Mouse (Mus musculus) c-Kit-positive CD71-positive TER-119-negative erythroid progenitor cells, embryonic 14.5 days (primary cell): Measurements from ENCODE around the gene Zfp655.
"Not testable (repeated sequence)": the region's sequence is repeated elsewhere in the genome, so short reads cannot be mapped to it uniquely, and the experiment has no call there.

Experiments used
- DNase-seq: peaks from one replicate; pipeline ENCODE4 v3.0.0-alpha.2; 2013; ENCODE audit warnings: low read depth

Zfp655 gene

DNA sequence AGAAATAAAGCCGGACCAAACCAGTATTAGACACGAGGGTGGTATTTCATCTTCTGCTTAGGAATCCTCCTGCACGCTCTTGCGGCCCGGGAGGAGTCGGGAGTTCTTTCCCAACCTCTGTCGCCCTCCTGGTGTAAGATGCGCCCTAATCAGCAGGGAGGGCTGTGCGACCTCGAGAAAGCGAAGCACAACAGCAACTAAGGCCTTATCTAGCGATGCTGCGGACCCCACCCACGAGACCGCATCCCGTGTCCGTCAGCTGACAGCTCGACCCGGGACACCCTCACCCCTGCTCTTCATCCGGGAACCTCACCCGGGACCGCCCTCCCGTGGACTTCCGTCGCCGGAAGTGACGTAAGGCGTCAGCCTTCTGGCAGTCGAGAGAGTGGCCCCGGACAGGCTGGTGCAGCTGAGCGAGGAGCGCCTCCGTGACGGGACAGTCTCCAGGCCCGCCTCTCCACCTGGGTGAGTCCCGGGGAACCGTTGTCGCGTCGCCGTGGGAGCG lies at the start of gene Zfp655:
Zfp655 (plus strand) TSS at position 349 of the 505 bp plus-strand sequence.
- peak; percentile 92 for DNase-seq

DNA sequence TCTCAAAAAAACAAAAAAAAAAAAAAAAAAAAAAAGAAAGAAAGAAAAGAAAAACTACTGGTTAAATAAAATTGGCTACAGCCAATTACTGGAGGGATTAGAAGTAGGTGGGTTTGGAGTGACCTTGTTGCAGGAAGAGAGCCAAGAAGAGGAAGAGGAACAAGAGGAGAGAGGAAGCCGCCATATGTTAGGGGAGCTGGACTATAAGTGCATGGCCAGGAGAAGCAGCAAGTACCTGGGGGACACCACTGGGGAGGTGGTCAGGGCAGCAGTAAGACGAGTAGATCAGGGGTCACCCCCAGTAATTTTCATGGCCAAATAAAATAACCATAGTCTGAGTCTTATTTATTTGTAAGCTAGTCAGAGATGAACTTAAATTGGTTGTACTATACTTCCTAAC lies 46.3 kb upstream of the Zfp655 start:
- no peak for DNase-seq

DNA sequence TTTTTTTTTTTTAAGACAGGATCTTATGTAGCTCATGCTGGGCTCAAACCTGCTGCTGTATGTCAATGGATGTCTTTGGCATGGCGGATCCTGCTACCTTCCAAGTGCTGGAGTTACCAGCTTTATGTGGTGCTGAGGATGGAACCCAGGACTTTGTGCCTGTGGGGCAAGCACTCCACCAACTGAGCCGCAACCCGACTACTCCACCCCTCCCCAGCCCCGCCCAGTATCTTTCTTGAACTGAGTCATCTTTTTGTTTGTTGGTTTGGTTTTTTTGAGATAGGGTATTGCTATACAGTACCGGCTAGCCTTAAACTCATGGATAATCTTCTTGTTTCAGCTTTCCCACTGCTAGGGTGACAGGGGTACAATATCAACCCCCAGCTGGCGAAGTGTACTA lies 42.1 kb upstream of the Zfp655 start:
- peak; percentile 45 for DNase-seq

DNA sequence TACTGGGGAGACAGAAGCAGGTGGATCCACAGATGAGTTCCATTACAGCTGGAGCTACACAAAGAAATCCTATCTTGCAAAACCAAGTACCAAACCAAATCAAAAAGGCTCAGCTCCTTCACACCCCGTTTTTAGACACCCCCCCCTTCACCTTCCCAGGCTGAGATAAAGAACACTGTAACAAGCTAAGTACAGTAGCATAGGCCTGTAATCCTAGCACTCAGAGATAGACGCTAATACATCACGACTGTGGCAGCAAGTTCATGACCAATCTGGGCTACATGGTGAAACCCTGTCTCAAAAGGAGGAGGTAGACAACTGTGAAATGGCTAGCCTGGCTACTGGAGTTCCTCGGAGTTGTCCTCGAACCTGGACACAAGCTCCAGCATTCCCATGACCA lies 41.1 kb upstream of the Zfp655 start:
- DNase-seq, result peak; percentile 48

DNA sequence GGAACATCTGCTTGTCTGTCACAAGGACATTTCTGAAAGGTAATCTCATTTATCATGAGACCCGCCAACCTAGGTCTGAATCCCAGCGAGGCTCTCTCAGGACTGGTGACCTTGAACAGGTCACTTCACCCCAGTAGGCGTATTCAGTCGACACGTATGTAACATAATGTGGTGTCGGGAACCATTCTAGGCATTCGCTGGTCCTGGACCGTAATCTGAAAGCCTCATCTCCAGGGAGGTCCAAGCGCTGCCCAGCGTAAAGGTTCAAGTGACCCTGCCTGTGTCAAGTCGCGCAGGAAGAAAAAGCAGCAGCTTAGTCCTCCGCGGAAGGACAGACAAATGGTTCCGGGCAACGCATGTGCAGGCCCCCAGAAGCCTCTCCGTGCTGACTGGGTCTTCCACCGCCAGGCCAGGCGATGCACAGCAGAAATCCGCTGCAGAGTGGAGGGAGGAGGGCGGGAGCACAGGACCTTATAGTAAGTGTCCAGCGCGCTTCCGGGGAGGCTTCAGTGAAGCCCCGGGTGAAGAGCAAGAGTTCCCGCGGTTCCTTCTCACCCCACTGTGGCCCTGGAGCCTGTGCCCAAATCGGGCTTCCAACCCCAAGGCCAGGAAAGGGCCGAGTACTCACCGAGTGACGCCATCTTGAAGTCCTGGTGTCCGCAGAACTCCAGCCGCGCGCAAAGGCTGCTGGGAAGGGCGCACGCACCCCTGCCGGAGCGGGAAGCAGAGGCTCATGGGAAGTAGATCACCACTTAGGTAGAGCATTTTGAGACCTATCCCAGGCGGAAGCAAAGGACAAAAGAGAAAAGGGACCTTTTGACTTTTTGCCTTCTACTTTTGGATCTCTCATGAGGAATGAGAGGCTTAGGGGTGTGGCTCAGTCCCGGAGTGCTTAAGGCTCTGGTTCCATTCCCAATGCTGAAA lies 40.4 kb upstream of the Zfp655 start:
- peak; percentile 82 for DNase-seq

DNA sequence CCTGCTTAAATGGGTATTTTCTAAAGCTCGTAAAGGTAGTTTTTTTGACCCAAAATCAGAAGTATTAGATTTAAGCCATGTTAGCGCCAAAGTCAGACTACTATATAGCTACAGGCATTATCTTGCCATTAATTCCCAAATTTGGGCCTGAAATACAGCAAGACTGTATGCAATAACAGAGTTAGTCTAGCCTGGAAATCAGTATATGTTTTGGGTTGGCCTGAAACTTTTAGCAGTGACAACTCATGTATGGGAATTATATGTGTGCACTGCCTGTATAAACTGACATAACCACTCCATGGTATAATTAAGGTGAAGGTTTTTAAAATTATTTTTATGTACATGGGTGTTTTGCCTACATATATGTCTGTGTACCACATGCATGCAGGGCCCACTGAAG lies 39.6 kb upstream of the Zfp655 start, which contains the start of gene Atp5j2:
Atp5j2 (minus strand) TSS at position 101 of the 400 bp plus-strand sequence.
- DNase-seq, result no peak

DNA sequence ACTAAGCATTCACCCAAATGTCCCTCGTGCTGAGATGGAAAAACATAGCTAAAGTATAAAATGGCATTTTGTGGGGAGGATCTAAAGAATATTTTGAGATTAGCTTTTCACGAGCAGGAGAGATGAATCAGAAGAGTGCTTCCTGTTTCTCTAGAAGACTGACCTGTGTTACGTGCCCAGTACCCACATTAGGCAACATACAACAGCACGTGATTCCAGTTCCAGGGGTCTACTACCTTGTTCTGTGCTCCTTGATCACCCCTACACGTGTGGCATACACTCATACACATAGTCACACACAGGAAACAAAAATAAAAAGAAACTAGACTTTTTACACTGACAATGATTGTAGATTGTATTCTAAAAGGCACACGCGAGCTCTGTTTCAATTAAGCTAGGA lies 31.1 kb upstream of the Zfp655 start:
- no peak for DNase-seq

DNA sequence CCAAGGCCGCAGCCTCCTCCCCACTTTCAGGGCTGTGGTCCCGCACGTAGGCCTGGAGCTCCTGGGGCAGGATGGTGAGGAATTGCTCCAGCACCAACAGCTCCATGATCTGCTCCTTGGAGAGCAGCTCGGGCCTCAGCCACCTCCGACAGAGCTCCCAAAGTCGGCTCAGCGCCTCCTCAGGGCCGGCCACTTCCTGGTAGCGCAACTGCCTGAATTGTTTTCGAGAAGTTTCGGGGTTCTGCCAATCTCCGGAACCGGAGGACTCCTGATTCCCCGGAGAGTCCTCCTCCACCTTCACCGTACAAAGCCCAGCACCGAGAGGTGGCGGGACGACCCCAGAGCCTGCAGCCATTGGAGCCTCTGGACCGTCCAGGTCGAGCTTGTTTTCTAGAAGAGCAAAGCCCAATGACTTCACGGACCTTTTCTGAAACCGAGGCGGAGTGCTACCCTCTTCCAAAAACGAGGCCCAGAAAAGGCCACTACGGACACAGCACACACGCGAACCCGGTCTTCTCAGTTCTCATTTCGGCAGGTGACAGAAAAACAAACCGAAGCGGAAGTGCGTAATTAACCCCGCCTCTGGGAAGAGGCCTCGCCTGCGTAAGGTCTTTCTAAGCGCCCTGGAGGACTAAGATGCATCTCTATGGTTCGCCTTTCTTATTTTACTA lies 30.1 kb upstream of the Zfp655 start, which contains the start of gene Zkscan14:
Zkscan14 (minus strand) TSS at position 548 of the 671 bp plus-strand sequence.
- DNase-seq, result peak; percentile 86

DNA sequence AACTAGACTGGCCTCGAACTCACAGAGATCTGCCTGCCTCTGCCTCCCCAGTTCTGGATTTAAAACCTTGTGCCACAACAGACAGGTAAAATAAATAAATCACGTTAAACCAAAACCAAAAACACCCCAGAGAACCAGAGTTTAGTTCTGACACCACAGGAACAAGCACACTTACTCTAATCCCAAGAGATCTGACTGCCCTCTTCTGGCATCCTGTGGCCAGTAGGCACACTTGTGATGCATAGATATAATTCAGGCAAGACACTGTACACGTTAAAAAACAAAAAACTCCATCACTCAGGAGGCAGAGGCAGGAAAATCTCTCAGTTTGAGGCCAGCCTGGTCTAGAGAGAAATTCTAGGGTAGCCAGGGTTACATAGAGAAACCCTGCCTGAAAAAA lies 29.1 kb upstream of the Zfp655 start:
- DNase-seq, result no peak

DNA sequence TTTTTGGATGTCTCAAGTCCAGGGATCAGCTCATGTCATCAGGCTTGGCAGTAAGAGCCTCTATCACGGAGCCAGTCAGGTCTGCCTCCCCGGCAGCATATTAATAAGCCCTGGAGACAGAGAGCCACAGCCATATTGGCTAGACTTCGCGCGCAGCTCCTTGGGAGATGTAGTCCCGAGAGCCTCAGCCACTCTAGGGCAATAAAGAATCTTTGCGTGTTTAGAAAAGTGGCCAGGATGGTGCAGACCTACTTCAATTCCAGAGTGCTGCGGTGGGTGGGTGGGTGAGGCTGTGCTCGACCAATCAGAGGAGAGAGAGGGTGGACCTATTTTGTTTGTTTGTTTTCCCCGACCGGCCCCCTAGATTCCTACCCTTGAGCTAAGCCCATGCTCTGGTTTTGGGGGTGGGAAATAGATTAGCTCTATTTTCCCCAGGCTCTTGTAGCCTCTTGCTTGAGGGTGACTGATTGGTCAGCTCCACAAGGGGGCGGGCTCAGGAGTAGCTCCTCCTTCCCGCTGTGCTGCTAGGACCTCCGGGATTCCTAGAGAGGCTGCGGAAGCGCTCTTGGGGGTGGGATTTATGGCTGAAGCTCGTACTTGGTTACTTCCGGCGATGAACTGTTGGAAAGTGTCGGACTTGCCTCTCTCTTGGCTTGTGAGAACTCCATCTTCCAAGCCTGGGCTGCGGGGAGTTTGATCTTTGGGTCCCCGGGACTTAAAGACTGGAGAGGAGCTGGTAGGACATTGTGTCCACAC lies 27.4 kb upstream of the Zfp655 start, which contains the start of gene Zkscan5:
Zkscan5 (plus strand) TSS at position 627 of the 756 bp plus-strand sequence.
- peak; percentile 95 for DNase-seq

DNA sequence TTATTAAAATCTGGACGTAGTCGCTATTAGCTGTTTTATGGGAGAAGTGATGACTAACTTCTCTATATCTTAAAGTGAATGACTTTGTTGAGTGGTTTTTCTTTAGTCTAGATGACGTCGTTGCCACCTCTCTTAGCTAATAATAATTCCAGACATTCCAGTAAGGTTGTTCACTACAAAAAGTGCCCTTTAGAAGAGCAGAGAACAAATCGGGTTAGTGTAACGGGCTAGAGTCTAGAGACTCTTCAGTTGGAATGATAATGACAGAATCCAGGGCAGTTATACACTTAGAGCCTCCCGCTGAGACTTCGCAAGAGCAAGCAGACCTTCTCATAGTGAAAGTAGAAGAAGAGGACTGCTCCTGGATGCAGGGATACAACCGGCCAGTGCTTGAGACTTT lies 26.5 kb upstream of the Zfp655 start:
- DNase-seq, result no peak

DNA sequence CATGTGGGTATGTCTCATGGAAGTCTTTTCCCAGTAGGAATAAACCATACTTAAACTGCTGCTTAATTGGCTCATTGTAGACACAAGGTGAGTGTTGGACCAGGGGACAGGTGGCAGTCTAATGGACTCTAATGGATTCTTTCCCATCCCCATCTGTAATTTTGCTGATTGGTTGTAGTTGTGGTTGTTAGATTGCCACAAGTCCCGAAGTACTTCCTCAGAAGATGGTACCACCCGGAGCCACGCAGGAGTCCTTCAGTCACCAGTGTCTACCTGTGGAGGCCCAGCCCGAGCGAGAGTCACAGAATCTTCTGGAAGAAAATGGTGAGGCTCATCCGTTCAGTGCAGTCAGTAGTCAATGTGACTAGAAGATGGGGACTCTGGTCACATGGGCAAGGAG lies 24.1 kb upstream of the Zfp655 start:
- no peak for DNase-seq

DNA sequence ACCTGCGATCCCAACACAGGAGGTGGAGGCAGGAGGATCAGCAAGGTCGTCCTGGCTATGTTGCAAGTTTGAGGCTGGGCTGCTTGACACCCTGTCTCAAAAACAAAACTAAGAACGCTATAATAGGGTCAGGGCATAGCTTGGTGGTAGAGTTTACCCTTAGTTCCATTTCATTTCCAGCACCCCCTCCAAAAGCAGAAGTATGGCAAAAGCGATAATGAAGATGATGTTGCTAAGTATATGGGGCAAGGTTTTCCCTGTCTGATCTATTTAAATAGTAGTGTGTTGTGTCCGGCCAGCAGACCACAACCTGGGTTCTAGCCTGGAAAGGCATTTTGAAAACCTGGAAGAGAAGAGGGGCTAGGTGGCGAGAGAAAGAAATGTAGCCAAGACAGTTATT lies 23.6 kb upstream of the Zfp655 start:
- DNase-seq, result no peak

DNA sequence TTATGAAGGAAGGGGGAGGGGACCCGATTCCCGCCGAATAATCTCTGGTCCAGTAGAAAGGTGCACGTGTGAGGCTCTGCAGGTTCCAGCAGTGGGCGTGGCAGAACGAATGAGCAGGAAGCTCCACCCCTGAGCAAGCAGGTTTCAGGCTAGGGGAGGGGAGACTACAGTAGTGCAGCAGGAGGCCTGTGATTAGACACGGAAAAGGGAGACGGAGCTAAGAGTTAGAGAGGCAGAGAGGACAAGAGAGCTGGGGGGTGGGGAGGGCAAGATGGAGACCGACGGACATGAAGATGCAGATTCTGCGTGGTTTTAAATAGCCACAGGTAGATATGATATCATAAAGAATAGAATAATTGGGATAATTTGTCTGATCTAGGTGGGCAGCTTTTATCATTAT lies 23.1 kb upstream of the Zfp655 start:
- DNase-seq, result not testable (repeated sequence)

DNA sequence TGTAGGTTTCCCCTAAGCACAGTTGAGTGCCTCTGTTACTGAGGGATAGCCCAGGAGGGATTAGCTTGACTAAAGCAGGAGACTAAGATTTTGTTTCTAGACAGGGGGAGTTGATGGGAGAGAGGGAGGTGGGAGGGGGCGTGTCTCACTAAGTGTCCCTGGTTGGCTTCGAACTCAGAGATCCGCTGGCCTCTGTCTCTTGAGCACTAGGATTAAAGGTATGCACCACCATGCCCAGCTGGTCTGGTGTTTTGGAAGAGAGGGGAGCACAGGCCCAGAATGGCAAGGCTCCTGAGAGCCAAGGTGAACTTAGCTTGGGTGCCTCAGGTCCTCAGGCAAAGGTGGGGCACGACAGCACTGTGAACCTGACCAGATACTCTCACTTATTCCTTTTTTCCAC lies 20.2 kb upstream of the Zfp655 start:
- DNase-seq, result no peak

DNA sequence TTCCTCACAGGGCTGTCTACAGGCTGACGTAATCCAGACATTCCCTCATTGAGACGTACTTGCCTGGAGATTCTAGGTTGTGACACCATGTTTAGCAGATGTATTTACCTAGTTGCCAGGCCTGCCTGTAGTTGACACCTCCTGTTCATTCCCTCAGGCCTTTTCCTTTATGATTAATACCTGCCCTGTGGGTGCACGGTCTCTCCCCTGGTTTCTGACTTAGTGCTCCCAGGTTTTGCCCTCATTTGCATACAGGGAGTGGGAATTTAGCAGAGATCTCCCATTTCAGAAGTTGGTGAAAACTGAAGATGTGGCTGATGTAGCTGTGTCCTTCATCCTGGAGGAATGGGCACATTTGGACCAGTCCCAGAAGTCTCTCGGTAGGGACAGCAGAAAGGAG lies 19.3 kb upstream of the Zfp655 start:
- no peak for DNase-seq

DNA sequence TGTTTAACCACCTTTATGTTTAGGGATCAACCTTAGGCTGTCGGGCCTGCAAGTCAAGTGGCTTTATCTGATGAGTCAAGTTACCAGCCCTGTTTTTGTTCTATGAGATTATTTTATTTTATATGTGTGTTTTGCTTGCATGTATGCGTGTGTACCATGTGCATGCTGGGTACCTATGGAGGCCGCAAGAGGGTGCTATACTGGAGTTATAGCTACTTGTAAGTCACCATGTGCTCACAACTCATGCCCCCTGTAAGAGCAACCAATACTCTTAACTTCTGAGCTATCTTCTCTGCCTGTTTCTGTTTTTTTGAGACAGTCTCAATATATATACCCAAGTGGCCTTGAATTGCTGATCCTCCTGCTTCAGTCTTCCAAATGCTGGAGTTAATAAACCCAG lies 18.0 kb upstream of the Zfp655 start:
- DNase-seq, result no peak

DNA sequence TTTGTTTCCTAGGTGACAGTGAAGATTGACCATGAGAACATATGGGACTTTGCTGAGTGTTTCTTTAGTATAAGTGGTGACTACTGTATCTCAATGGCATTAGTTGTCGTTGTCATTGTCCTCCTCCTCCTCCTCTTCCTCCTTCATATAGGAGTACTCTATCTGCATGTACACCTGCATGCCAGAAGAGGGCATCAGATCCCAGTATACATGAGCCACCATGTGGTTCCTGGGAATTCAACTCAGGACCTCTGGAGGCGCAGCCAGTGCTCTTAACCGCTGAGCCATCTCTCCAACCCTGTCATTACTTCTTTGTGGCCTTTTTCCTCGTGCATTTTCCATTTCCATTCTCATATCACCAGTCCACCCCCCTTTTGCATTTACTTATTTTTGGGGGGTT lies 16.8 kb upstream of the Zfp655 start:
- DNase-seq, result no peak

DNA sequence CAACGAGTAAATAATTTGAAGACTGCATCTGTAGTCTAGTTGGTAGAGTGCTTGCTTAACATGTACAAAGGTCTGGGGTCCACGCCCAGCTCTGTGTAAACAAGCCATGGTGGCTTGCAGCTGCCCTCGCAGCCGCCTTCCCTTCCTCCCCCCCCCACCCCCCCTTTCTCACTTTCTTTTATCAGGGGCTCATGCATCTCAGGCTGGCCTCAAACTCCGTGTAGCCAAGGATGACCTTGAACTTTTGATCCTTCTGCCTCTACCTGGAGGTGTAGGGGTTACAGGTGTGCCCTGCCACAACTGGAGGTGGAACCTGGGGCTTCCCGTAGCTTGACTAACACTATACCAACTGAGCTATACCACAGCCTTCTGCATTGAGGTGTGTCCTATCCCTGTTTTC lies 13.8 kb upstream of the Zfp655 start:
- DNase-seq, result no peak

DNA sequence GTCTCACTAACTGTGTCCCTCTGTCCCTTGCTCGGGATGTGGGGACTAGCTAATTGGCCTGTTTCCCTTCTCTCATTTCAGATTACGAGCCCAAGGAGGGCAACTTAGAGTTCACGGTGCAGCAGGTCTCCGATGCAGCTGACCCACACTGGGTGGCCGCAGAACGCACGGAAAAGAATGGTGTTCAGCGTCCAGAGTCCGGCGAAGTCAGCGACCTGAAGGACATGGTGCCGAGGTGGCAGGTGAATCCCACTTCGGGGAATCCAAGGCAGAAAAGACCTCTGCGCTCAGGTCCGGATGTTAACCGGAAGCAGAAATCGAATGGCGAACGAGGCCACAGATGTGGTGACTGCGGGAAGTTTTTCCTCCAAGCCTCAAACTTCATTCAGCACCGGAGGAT lies 13.3 kb upstream of the Zfp655 start:
- DNase-seq, result no peak

DNA sequence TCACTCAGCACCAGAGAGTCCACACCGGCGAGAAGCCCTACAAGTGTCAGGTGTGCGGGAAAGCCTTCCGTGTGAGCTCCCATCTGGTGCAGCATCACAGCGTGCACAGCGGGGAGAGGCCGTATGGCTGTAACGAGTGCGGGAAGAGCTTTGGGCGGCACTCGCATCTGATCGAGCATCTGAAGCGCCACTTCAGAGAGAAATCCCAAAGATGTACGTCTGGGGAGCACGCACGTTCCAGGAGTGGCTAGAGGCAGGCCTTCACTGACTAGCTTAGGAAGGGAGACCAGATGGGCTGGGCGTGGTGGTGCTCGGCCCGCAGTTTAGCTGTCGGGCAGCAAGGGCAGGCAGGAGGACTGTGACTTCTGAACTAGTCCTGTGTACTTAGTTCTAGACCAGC lies 12.8 kb upstream of the Zfp655 start:
- no peak for DNase-seq

DNA sequence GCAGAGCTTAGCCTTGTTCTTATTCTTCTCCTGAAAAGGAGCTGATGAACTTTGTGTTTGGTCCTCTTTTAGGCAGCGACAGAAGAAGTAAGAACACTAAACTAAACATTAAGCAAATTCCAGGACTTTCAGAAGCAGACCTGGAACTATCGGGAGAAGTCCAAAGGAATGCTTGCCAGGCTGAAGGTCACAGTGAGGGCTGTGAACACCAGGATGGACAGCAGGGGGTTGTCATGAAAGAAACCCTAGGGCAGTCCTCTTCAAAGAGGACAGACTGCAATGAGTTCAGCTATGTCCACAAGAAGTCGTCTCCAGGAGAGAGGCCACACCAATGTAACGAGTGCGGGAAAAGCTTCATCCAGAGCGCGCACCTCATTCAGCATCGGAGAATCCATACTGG lies 11.5 kb upstream of the Zfp655 start:
- no peak for DNase-seq
